Mouse (Mus musculus) bone marrow macrophage, adult 2 months (primary cell): Measurements from ENCODE around the gene Galnt6.

Experiments
- CTCF ChIP-seq: IDR thresholded peaks from 2 replicates; pipeline ENCODE4 v1.5.1; 2012; ENCODE audit warnings: low read depth, mild to moderate bottlenecking, low read length, moderate library complexity
- POLR2A ChIP-seq: IDR thresholded peaks from 2 replicates; pipeline ENCODE4 v1.6.1; 2012; ENCODE audit warnings: mild to moderate bottlenecking, low read depth, low read length, borderline replicate concordance

DNA sequence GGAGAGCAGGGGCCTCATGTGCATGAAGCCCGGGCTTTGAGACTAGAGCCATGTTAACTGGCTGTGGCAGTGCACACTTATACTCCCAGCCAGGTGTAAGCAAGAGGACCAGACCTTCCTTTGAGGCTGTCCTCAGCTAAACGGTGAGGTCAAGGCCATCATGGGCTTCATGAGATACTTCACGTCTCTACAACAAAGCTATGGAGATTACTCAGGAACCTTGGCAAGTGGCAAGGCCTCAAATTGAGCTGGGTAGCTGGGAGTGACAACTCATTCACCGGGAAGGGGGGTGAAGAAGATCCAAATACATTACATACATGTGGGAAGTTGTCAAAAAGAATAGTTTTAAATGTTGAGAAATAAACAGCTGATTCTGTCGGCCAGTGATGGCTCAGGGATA, 68.4 kb downstream of the Galnt6 start:
- TF ChIP-seq CTCF (no peak), POLR2A (no peak)
